Mouse (Mus musculus): ENCODE measurements around the gene Pold1.

GRCm38 (mm10) chr7:44581637-44582036, 33.0 kb upstream of the Pold1 start:
- TF ChIP-seq CTCF (IDR thresholded peaks at IDR 0.05; ENCODE audit: insufficient read depth, low read depth, low read length), result no peak
- TF ChIP-seq POLR2A (IDR thresholded peaks at IDR 0.05; ENCODE audit: insufficient read depth, low read depth, low read length), result no peak
